Mouse (Mus musculus) heart, postnatal 14 days (tissue): Measurements from ENCODE around the gene Insig2. TPM values are rescaled to one million over a fixed set of nuclear protein-coding genes. Genes with fewer than 3 reads are reported as not detected.
A peak's percentile ranks its signal among the peaks of the same experiment; 100 is the strongest.

Experiments
- DNase-seq, 2 experiments: peaks; one replicate each; pipeline ENCODE4 v3.0.0; 2021 to 2022
- intact Hi-C: fragments of 180-260 bp; cut with DNase I; formaldehyde crosslinking; loops from one replicate; pipeline ENCODE4 v1.15.1; 2025
- total RNA-seq, 2 experiments: library from RNA; stranded (reverse); gene quantifications; 2 replicates each; pipeline ENCODE4 v1.2.3; 2021

The Insig2 gene
- total RNA-seq, 2 experiments from 2014 or later = 62.6 to 64.8 TPM

- peak; percentile 96 for DNase-seq
- intact Hi-C loops = loop anchor here (5.0 kb wide), 1 partner anchor 70 kb away; no protein-coding TSS in a partner anchor
Observed at GRCm38 (mm10) chr1:121327344-121328192, 4.8 kb downstream of the Insig2 start.

DNA sequence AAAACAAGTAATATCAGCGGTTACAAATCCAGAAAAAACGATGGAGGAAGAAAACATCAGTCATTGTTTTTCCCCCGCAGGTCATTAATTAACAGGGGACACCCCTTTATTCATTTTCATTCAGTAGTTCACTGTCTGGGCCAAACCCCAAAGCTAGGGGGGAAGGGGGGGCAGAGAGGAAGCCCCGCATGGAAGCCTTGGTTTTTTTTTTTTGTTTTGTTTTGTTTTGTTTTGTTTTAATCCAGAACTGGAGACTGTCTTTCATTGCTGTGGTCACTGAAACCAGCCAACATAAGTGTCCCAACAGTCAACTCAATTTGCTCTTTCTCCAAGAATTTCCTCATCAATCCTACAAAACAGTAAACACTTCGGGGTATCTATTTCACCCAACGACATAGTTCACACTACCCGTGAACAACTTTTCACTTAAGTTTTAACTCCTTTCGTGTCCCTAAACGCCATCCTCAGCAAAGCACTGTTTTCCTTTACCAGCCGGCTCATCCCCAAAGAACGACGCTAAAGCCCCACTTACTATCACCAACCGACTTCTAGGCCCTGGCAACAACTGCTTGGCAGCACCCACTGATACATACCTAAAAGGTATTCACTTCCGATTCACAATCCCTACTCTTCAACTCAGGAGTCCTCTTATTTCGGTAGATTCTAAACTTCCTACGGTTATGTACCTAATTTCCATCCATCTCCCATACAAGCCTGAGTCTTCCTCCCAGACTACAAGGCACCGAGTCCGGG is 5.6 kb downstream of the Insig2 start:
- intact Hi-C loops = loop anchor here (5.0 kb wide), 1 partner anchor 71 kb away; no protein-coding TSS in a partner anchor
- no peak for DNase-seq

GRCm38 (mm10) chr1:121323501-121323900 is 8.9 kb downstream of the Insig2 start:
- intact Hi-C loops = no loop called here
- no peak for DNase-seq

- intact Hi-C loops = no loop called here
- no peak for DNase-seq
Observed at GRCm38 (mm10) chr1:121314766-121315428, 17.5 kb downstream of the Insig2 start.

DNA sequence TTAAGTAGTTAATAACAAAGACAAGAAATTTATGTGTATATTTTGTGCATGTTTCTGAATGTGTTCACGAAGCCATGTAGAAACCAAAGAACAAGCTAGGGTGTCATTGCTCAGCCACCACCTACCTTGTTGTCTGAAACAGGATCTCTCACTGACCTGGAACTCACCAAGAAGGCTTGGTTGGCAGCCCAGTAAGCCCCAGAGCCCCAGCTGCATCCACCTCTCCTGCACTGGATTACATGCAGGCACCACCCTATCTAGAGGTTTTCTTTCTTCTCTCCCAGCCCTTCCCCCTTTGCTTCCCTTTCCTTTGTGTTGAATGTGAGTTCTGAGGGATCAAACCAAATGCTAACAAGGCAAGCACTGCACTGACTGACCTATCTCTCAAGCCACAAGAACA is 19.2 kb downstream of the Insig2 start:
- intact Hi-C loops = no loop called here
- no peak for DNase-seq

- no peak for DNase-seq
- intact Hi-C loops = no loop called here
Observed at GRCm38 (mm10) chr1:121312326-121312725, 20.1 kb downstream of the Insig2 start.

- no peak for DNase-seq
- intact Hi-C loops = no loop called here
Observed at GRCm38 (mm10) chr1:121296717-121297255, 35.6 kb downstream of the Insig2 start.

DNA sequence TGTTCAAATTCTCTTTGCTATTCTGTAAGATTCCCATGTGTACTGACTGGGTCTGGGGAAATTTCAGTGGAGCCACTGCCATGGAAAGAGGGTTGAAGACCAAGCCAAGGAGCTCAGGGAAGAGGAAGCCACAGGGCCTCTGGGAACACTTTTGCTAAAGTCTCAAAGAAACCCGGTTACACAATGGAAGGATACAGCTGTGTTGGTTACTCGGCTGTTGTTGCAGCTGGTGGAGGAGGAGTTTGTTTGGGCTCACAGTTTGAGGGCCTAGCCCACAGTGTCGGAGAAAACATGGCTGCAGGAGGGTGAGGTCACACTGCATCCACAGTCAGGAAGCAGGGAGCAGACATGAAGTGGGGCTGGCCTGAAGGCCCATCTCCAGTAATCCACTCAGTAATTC is 38.8 kb downstream of the Insig2 start:
- no peak for DNase-seq
- intact Hi-C loops = no loop called here

DNA sequence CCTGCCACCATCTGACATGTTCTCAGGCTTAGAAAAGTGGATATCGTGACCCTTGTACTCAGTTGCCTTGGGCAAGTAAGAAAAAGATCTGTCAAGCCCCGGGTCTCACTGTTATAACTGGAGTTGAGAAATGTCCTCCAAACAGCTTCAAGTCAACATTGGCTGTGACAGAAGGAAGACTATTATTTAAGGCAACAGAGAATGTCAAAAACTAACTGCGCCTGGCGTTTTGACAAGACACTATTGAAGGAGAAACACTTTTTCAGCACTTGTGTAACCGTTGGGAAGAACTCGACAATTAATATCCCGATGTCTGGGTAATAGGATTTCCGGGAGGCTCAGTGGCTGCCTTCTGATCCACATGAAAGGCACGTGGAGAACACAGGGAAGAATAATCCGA is 41.5 kb downstream of the Insig2 start:
- no peak for DNase-seq
- intact Hi-C loops = no loop called here

- no peak for DNase-seq
- intact Hi-C loops = no loop called here
Observed at GRCm38 (mm10) chr1:121290340-121290739, 42.0 kb downstream of the Insig2 start.

DNA sequence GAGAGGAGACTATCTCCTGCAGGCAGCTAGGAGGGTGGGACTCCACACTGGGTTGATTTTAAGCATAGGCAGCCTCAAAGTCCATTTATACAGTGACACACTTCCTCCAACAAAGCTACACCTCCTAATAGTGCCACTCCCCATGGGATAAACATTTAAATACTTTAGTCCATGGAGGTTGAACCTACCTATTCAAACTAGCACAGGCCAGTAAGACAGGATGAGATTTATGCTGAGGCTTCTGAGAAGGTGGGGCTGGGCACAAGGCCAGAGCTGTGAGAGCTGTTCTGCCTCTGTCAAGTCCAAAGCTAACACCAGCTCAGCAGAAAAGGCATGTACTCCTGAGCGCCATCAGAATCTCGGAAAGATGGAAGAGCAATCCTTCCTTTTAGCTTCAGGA is 48.2 kb downstream of the Insig2 start:
- intact Hi-C loops = no loop called here
- DNase-seq = no peak

DNA sequence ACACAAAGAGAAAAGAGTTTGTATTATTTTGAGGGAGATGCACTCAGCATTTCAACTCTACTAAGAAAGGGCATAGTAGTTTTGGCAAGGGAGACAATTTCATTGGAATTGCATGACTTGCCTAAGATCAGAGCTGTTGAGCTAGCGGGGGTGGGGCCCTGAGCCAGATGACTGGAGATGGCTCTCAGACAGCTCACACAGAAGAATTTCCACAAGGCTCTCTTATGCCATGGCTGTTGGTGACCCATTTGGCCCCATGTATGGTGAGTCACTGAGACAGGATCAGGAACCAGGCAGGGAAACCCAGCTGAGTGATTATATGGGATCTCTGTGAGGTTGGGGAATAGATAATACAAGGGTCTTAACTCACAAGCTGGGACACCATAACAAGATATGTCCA is 51.9 kb downstream of the Insig2 start:
- no peak for DNase-seq
- intact Hi-C loops = no loop called here

DNA sequence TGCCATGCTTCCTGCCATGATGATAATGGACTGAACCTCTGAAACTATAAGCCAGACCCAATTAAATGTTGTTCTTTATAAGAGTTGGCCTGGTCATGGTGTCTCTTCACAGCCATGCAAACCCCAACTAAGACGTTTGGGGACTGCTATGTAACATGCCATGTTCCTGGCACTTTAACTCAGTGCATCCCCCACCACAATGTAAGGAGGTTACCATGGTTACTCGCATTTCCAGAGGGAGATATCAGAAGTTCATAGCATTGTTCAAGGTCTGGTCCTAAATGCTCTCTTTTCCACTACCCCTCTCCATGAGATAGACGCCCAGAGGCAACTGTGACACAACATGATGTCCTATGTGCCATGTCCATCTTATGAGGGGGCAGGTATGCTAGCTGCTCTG is 54.0 kb downstream of the Insig2 start:
- DNase-seq = no peak
- intact Hi-C loops = no loop called here

- DNase-seq = no peak
- intact Hi-C loops = no loop called here
Observed at GRCm38 (mm10) chr1:121277466-121277865, 54.9 kb downstream of the Insig2 start.

DNA sequence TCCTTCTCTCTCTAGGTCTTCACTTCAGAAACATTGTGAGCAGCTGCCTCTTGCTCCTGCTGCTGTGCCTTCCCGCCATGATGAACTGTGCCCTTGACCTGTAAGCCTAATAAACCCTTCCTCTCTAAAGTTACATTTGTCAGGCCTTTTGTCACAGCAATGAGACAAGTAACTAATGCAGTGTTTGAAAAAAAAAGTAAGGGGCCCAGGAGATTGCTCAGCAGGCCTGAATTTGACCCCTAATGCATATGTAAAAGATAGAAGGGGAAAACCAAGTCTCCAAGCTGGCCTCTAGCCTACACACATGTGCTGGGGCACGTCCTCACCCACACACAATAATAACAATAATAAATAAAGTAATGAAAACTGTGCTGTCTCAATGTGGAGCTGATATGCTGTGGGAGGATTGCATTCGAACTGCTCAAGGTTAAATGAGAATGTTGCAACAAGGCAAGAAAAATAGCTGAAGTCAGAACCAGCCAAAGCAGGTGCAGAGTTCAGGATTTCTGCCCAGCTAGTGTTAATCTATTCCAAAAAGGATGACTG is 56.4 kb downstream of the Insig2 start:
- intact Hi-C loops = no loop called here
- no peak for DNase-seq

DNA sequence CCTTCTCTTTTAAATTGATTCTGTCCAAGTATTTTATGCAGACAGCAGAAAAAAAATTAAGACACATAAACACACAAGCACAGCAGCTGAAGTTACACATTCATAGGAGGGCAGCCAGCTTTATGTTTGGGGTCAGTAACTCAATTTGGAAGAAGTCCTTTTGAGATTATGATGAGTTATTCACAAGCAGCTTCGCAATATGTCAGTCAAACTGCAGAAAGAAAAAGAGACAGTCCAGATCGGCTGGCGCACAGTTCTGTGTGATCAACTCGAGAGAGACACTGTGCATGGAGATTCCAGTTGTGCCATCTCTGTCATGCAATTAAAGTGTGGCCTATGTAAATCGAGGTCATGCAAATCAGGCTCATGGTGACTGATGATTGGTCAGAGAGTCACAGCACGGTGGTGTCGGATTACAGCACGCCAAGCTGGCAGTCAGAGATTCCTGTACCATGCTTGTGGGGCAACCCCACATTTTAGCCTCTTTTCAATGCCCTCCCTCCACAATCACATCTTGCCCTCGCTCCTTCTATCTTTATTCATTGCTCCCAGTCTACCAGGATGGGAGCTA is 72.1 kb downstream of the Insig2 start:
- intact Hi-C loops = no loop called here
- no peak for DNase-seq
